Mouse (Mus musculus) myocyte (in vitro differentiated cells): ENCODE data around the gene Rpl38.
A peak's percentile ranks its signal among the peaks of the same experiment; 100 is the strongest.

Experiments
- E2F4 ChIP-seq: IDR thresholded peaks from one replicate; pipeline ENCODE4 v1.6.1; 2011; ENCODE audit warnings: mild to moderate bottlenecking, control low read depth, moderate library complexity; ENCODE audit not compliant: insufficient read depth
- MAX ChIP-seq: IDR thresholded peaks from one replicate; pipeline ENCODE4 v1.6.1; 2011; ENCODE audit warnings: low read depth, mild to moderate bottlenecking, control low read depth
- MYOG ChIP-seq, 3 experiments: IDR thresholded peaks; one replicate each; pipeline ENCODE4 v1.6.1; 2011; ENCODE audit warnings: control low read depth in 2 of 3, low read depth in 2 of 3, mild to moderate bottlenecking in 2 of 3; ENCODE audit not compliant: insufficient read length in 2 of 3, control insufficient read depth in 1 of 3, insufficient read depth in 1 of 3
- POLR2A ChIP-seq: IDR thresholded peaks from one replicate; pipeline ENCODE4 v1.6.1; 2011; ENCODE audit warnings: low read depth, mild to moderate bottlenecking, control low read depth, moderate library complexity; ENCODE audit not compliant: insufficient read length
- POLR2AphosphoS2 ChIP-seq: IDR thresholded peaks from one replicate; pipeline ENCODE4 v1.6.1; 2011; ENCODE audit warnings: low read depth, control low read depth; ENCODE audit not compliant: insufficient read length
- REST ChIP-seq: IDR thresholded peaks from one replicate; pipeline ENCODE4 v1.6.1; 2011; ENCODE audit warnings: mild to moderate bottlenecking, control low read depth, moderate library complexity; ENCODE audit not compliant: insufficient read depth, insufficient read length
- SRF ChIP-seq: IDR thresholded peaks from one replicate; pipeline ENCODE4 v1.6.1; 2011; ENCODE audit warnings: low read depth; ENCODE audit not compliant: control insufficient read depth, insufficient read length
- TCF12 ChIP-seq: IDR thresholded peaks from one replicate; pipeline ENCODE4 v1.6.1; 2011; ENCODE audit warnings: mild to moderate bottlenecking, control low read depth; ENCODE audit not compliant: poor library complexity, insufficient read depth, severe bottlenecking
- USF1 ChIP-seq: IDR thresholded peaks from one replicate; pipeline ENCODE4 v1.6.1; 2011; ENCODE audit warnings: low read depth, mild to moderate bottlenecking, control low read depth, moderate library complexity

GRCm38 (mm10) chr11:114715531-114715930 is 47.2 kb downstream of the Rpl38 start:
- no peak for TF ChIP-seq MAX
- TF ChIP-seq POLR2A, result no peak
- TF ChIP-seq E2F4, result no peak
- TF ChIP-seq MYOG (IDR thresholded peaks at IDR 0.05; ENCODE audit: control insufficient read depth in 1 of 3, insufficient read depth in 1 of 3, insufficient read length in 2 of 3, low read depth in 2 of 3), result no peak
- no peak for TF ChIP-seq TCF12
- TF ChIP-seq POLR2AphosphoS2, result peak; percentile 66
- TF ChIP-seq REST, result no peak
- no peak for TF ChIP-seq USF1
- no peak for TF ChIP-seq SRF
